Mouse (Mus musculus): ENCODE measurements around the gene Sgms2. TPM values are rescaled to one million over a fixed set of nuclear protein-coding genes. Genes with fewer than 3 reads are reported as not detected.
A peak's percentile ranks its signal among the peaks of the same experiment; 100 is the strongest.

The Sgms2 gene
- polyA plus RNA-seq, 1 experiment from 2014 or later = 0.85 TPM

- 51% methylated on average over 14 of the region's 14 CpGs for WGBS
- Histone ChIP-seq H3K9ac (no peak overlapping the region), H3K27me3 (no peaks in the 10 kb centered on the region), H3K4me3 (no peak overlapping the region), H3K9me3 (no peaks in the 10 kb centered on the region), H3K4me2 (no peak overlapping the region), H3K4me1 (replicated peaks) (peaks cover 10% of the 10 kb centered on the region), H3K27ac (replicated peaks) (no peak overlapping the region), H3K36me3 (no peaks in the 10 kb centered on the region)
- peak; percentile 65; the same call in 1 of the 2 replicates for ATAC-seq (ENCODE audit: low read depth)
Observed at GRCm38 (mm10) chr3:131322081-131322815, 169.0 kb downstream of the Sgms2 start.

GRCm38 (mm10) chr3:131320184-131320583 lies 171.0 kb downstream of the Sgms2 start:
- H3K4me2 ChIP-seq = no peak overlapping the region
- no peak for ATAC-seq (ENCODE audit: low read depth)
- WGBS = 6% methylated on average over 3 of the region's 3 CpGs

GRCm38 (mm10) chr3:131318211-131318610 lies 173.0 kb downstream of the Sgms2 start:
- Histone ChIP-seq H3K36me3 (no peaks in the 10 kb centered on the region), H3K4me2 (no peak overlapping the region), H3K4me3 (no peak overlapping the region), H3K27ac (replicated peaks) (no peak overlapping the region), H3K4me1 (replicated peaks) (peaks cover 19% of the 10 kb centered on the region), H3K9ac (no peak overlapping the region), H3K9me3 (no peaks in the 10 kb centered on the region), H3K27me3 (no peaks in the 10 kb centered on the region)
- ATAC-seq (ENCODE audit: low read depth) = no peak
- WGBS = 52% methylated on average over 2 of the region's 2 CpGs

More at GRCm38 (mm10) chr3:131320184-131320583, 171.0 kb downstream of the Sgms2 start:
- Histone ChIP-seq H3K36me3 (no peaks in the 10 kb centered on the region), H3K27me3 (no peaks in the 10 kb centered on the region), H3K9ac (no peak overlapping the region), H3K9me3 (no peaks in the 10 kb centered on the region), H3K4me3 (no peak overlapping the region), H3K27ac (replicated peaks) (no peak overlapping the region), H3K4me1 (replicated peaks) (peaks cover 19% of the 10 kb centered on the region)

- Histone ChIP-seq H3K27ac (replicated peaks) (no peak overlapping the region), H3K36me3 (no peaks in the 10 kb centered on the region), H3K4me1 (replicated peaks) (peaks cover 14% of the 10 kb centered on the region), H3K27me3 (no peaks in the 10 kb centered on the region), H3K4me2 (no peak overlapping the region), H3K9me3 (no peaks in the 10 kb centered on the region), H3K4me3 (no peak overlapping the region), H3K9ac (no peak overlapping the region)
- no peak for ATAC-seq (ENCODE audit: low read depth)
- WGBS = 94% methylated on average over 1 of the region's 1 CpGs
Observed at GRCm38 (mm10) chr3:131317126-131317525, 174.1 kb downstream of the Sgms2 start.

- H3K4me3 ChIP-seq = no peak overlapping the region
- H3K4me2 ChIP-seq = no peak overlapping the region
- no peaks in the 10 kb centered on the region for H3K27me3 ChIP-seq
- no peak overlapping the region for H3K27ac ChIP-seq (replicated peaks)
- no peak overlapping the region for H3K9ac ChIP-seq
- no peaks in the 10 kb centered on the region for H3K9me3 ChIP-seq
- H3K36me3 ChIP-seq = no peaks in the 10 kb centered on the region
- peaks cover 9% of the 10 kb centered on the region for H3K4me1 ChIP-seq (replicated peaks)
- no peak for ATAC-seq (ENCODE audit: low read depth)
- WGBS = 30% methylated on average over 4 of the region's 4 CpGs
Observed at GRCm38 (mm10) chr3:131315957-131316510, 175.2 kb downstream of the Sgms2 start.

GRCm38 (mm10) chr3:131312340-131312739 lies 178.9 kb downstream of the Sgms2 start:
- WGBS = 90% methylated on average over 9 of the region's 9 CpGs

GRCm38 (mm10) chr3:131310572-131310971 lies 180.6 kb downstream of the Sgms2 start:
- Histone ChIP-seq H3K9me3 (peaks cover 14% of the 10 kb centered on the region; the same call in 1 of the 2 replicates), H3K4me2 (no peak overlapping the region), H3K27ac (replicated peaks) (no peak overlapping the region), H3K27me3 (no peaks in the 10 kb centered on the region), H3K36me3 (no peaks in the 10 kb centered on the region), H3K9ac (no peak overlapping the region), H3K4me3 (no peak overlapping the region), H3K4me1 (replicated peaks) (peaks cover 2% of the 10 kb centered on the region; the same call in 1 of the 2 replicates)
- ATAC-seq (ENCODE audit: low read depth) = no peak
- WGBS = 92% methylated on average over 4 of the region's 4 CpGs

More at GRCm38 (mm10) chr3:131312340-131312739, 178.9 kb downstream of the Sgms2 start:
- Histone ChIP-seq H3K9ac (no peak overlapping the region), H3K36me3 (no peaks in the 10 kb centered on the region), H3K9me3 (peaks cover 14% of the 10 kb centered on the region; the same call in 1 of the 2 replicates), H3K4me3 (no peak overlapping the region), H3K27ac (replicated peaks) (no peak overlapping the region), H3K4me2 (no peak overlapping the region), H3K27me3 (no peaks in the 10 kb centered on the region), H3K4me1 (replicated peaks) (peaks cover 9% of the 10 kb centered on the region; the same call in 1 of the 2 replicates)
- ATAC-seq (ENCODE audit: low read depth) = no peak

- Histone ChIP-seq H3K27ac (replicated peaks) (no peak overlapping the region), H3K9me3 (peaks cover 14% of the 10 kb centered on the region; the same call in 1 of the 2 replicates), H3K9ac (no peak overlapping the region), H3K36me3 (no peaks in the 10 kb centered on the region), H3K4me1 (replicated peaks) (peaks cover 5% of the 10 kb centered on the region; the same call in 1 of the 2 replicates), H3K4me3 (no peak overlapping the region), H3K4me2 (no peak overlapping the region), H3K27me3 (no peaks in the 10 kb centered on the region; the same call in 1 of the 2 replicates)
- WGBS = 88% methylated on average over 3 of the region's 3 CpGs
- no peak for ATAC-seq (ENCODE audit: low read depth)
Observed at GRCm38 (mm10) chr3:131307811-131308210, 183.4 kb downstream of the Sgms2 start.

- Histone ChIP-seq H3K27me3 (peaks cover 3% of the 10 kb centered on the region; the same call in 1 of the 2 replicates), H3K9ac (no peak overlapping the region), H3K4me1 (replicated peaks) (peaks cover 16% of the 10 kb centered on the region), H3K9me3 (peaks cover 14% of the 10 kb centered on the region; the same call in 1 of the 2 replicates), H3K36me3 (no peaks in the 10 kb centered on the region), H3K4me3 (no peak overlapping the region), H3K4me2 (no peak overlapping the region), H3K27ac (replicated peaks) (no peak overlapping the region)
- 90% methylated on average over 7 of the region's 7 CpGs for WGBS
- no peak for ATAC-seq (ENCODE audit: low read depth)
Observed at GRCm38 (mm10) chr3:131306255-131306654, 185.0 kb downstream of the Sgms2 start.

GRCm38 (mm10) chr3:131303320-131303714 lies 187.9 kb downstream of the Sgms2 start:
- peak; percentile 24; the same call in 1 of the 2 replicates for ATAC-seq (ENCODE audit: low read depth)
- H3K27ac ChIP-seq (replicated peaks) = peak overlapping the region; percentile 84; the same call in 1 of the 2 replicates
- peak overlapping the region; percentile 81; the same call in 1 of the 2 replicates for H3K9ac ChIP-seq

GRCm38 (mm10) chr3:131302452-131303319 lies 188.5 kb downstream of the Sgms2 start, which contains the start of gene Cyp2u1:
Gene Cyp2u1 (minus strand): TSS chr3:131303227.
- ATAC-seq (ENCODE audit: low read depth) = peak; percentile 98
- Histone ChIP-seq H3K4me2 (peak within 1 kb of the TSS; percentile 93), H3K9ac (peak within 1 kb of the TSS; percentile 81), H3K4me1 (replicated peaks) (peaks cover 16% of the 10 kb centered on the region), H3K27ac (replicated peaks) (peak within 1 kb of the TSS; percentile 84), H3K27me3 (peaks cover 3% of the 10 kb centered on the region; the same call in 1 of the 2 replicates), H3K36me3 (no peaks in the 10 kb centered on the region), H3K9me3 (no peaks in the 10 kb centered on the region), H3K4me3 (peak within 1 kb of the TSS; percentile 60)
- under 1% methylated on average over 71 of the region's 71 CpGs for WGBS

More at GRCm38 (mm10) chr3:131303320-131303714, 187.9 kb downstream of the Sgms2 start:
- Histone ChIP-seq H3K36me3 (no peaks in the 10 kb centered on the region), H3K9me3 (0 out of 2 replicates have a peak, but pooled peaks cover under 1% of the 10 kb centered on the region), H3K4me1 (replicated peaks) (peaks cover 16% of the 10 kb centered on the region), H3K27me3 (peaks cover 3% of the 10 kb centered on the region; the same call in 1 of the 2 replicates), H3K4me2 (peak overlapping the region; percentile 93), H3K4me3 (peak overlapping the region; percentile 60)
- WGBS = 25% methylated on average over 5 of the region's 5 CpGs

Data from neural tube, embryonic 13.5 days (tissue).